Mouse (Mus musculus): ENCODE results near the gene Dkkl1.

DNA sequence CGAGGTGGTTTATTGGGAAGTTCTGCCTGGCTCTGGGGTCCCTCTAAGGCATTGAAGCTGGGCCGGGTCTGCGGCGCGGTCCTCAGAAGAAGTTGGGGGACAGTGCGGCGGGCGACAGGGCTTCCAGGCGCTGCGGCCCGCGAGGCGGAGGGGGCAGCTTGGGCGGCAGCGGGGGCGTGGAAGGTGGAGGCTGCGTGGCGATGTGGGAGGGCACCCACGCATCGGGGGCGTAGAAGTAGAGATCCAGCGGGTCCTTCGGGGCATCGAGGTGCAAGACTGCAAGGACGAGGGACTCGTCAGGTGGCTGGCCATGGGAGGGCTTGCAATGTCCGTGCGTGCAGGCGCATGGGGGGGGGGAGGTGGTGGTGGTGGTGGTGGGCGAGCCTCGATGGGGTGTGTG lies 35.6 kb downstream of the Dkkl1 start:
- TF ChIP-seq POLR2A (IDR thresholded peaks at IDR 0.05; ENCODE audit: low read depth, low read length) (no peak), CTCF (IDR thresholded peaks at IDR 0.05; ENCODE audit: extremely low read depth, insufficient read depth, insufficient read length, insufficient replicate concordance) (no peak)
